Mouse (Mus musculus): ENCODE measurements around the gene Fam173b. TPM values are rescaled to one million over a fixed set of nuclear protein-coding genes. Genes with fewer than 3 reads are reported as not detected.

Gene Fam173b
- 1 to 10 TPM; 3.9 to 7.6 TPM for total RNA-seq (2023)

GRCm38 (mm10) chr15:31601646-31602374 is at the start of gene Fam173b, which contains the start of gene Cct5:
Gene Fam173b, plus strand, starts transcription at chr15:31601852.
Gene Cct5, minus strand, starts transcription at chr15:31601804.

GRCm38 (mm10) chr15:31565184-31565583 is 36.5 kb upstream of the Fam173b start, which contains the start of gene Cmbl:
Gene Cmbl, plus strand, starts transcription at chr15:31565389.

Other genes starting within 250 kb of the Fam173b start
- 10 to 100 TPM; 59.3 to 66.0 TPM for gene Ankrd33b, start 234.1 kb upstream of the Fam173b start, total RNA-seq (2023)
- under 1 TPM in 1 of 2 experiments, not detected in 1; 0.38 TPM for gene Ropn1l, start 148.1 kb upstream of the Fam173b start, total RNA-seq (2023)
- gene March6, start 70.8 kb upstream of the Fam173b start, total RNA-seq (2023), result 10 to 100 TPM; 45.8 to 47.5 TPM
- under 1 TPM in 1 of 2 experiments, not detected in 1; 0.79 TPM for gene Cmbl, start 36.5 kb upstream of the Fam173b start, total RNA-seq (2023)
- 100 to 1,000 TPM; 113 to 133 TPM for gene Cct5, start within 50 bp of the Fam173b start, total RNA-seq (2023)